Mouse (Mus musculus) 3T3-L1 (cell line): ENCODE results near the gene Gabrq.

Source experiments
- DNase-seq: peaks from one replicate; pipeline ENCODE4 v3.0.0-alpha.2; 2015; ENCODE audit warnings: low read depth, low spot score

The Gabrq gene

GRCm38 (mm10) chrX:72824776-72825588 lies at the start of gene Gabrq:
Gabrq (plus strand) TSS chrX:72825178.
- DNase-seq, result no peak

- peak; percentile 71 for DNase-seq
Observed at GRCm38 (mm10) chrX:72788773-72789557, 36.0 kb upstream of the Gabrq start.

- no peak for DNase-seq
Observed at GRCm38 (mm10) chrX:72789558-72789871, 35.5 kb upstream of the Gabrq start.

- DNase-seq, result peak; percentile 81
Observed at GRCm38 (mm10) chrX:72819594-72819993, 5.4 kb upstream of the Gabrq start.

GRCm38 (mm10) chrX:72823310-72823709 lies 1.7 kb upstream of the Gabrq start:
- DNase-seq, result peak; percentile 3

- DNase-seq, result no peak
Observed at GRCm38 (mm10) chrX:72825589-72825905, 569 bp downstream of the Gabrq start.
